In the genomic region with DNA sequence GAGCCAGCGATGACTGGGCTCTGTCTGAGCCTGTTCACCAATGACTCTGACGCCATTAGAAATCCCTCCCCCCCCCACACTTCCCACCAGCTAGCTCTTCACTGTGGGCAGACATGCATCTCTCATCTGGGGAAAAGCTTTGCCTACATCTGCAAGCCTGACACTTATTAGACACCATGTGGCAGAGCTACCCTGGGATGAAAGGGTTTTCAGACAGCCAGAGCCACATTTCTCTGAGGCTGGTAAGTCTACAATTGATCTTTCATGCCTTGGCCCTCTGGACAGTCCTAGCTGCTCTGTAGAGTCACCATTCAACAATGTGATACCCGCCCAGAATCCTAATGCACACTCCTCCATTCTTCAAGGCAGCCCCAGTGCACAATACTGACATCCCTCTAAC, we compare ENCODE assay signal across 13 mouse cellular contexts.
DNase-seq lines count a peak whose midpoint lies in the region; ATAC-seq and TF ChIP-seq lines count a peak whose summit lies in the region.
"Had no signal": no experiment of that assay in that cellular context is flagged by ENCODE, and none has a peak within 500 bp of the region (broad histone marks: within the 10 kb centered on the region; RNA-seq: fewer than 3 reads in every experiment).

No protein-coding gene starts in this region.

- H3K9me3 ChIP-seq in forebrain, embryonic 11.5 days (ENCODE audit: control insufficient read depth, low read length) = no peaks in the 10 kb centered on the region
- no peaks in the 10 kb centered on the region for H3K9me3 ChIP-seq in hindbrain, postnatal 0 days (ENCODE audit: low read length)
- H3K9me3 ChIP-seq in neural tube, embryonic 14.5 days (ENCODE audit: control insufficient read depth, low read length) = no peaks in the 10 kb centered on the region

- H3K4me3 ChIP-seq in forebrain, embryonic 11.5 days (ENCODE audit: low read depth, low read length) = no peak overlapping the region
- H3K4me3 ChIP-seq in hindbrain, postnatal 0 days (ENCODE audit: low read length) = no peak overlapping the region
- no peak overlapping the region for H3K4me3 ChIP-seq in neural tube, embryonic 14.5 days (ENCODE audit: low read depth, low read length)

- peak; percentile 52 for ATAC-seq in forebrain, embryonic 11.5 days (replicated peaks; ENCODE audit: low FRiP score)
- ATAC-seq in hindbrain, postnatal 0 days = peak; percentile 93
- ATAC-seq in neural tube, embryonic 14.5 days (ENCODE audit: low read depth) = peak; percentile 77; the same call in 1 of the 2 replicates
- no peak for ATAC-seq in activated CD4-positive, CD25-positive, alpha-beta regulatory T cell, adult 4 months

- no peak for TF ChIP-seq CTCF in hindbrain, postnatal 0 days (IDR thresholded peaks at IDR 0.05; ENCODE audit: low read depth)

- no peak overlapping the region for H3K27ac ChIP-seq in forebrain, embryonic 11.5 days (ENCODE audit: low read depth, low read length)
- H3K27ac ChIP-seq in hindbrain, postnatal 0 days = peak overlapping the region; percentile 36; the same call in 1 of the 2 replicates
- H3K27ac ChIP-seq in neural tube, embryonic 14.5 days (ENCODE audit: low read depth, low read length) = no peak overlapping the region
- H3K27ac ChIP-seq: liver, embryonic 14.5 days had no signal

- H3K4me2 ChIP-seq in forebrain, embryonic 11.5 days (ENCODE audit: low read depth, low read length, severe bottlenecking) = no peak overlapping the region
- H3K4me2 ChIP-seq in hindbrain, postnatal 0 days (ENCODE audit: low read depth, low read length) = no peak overlapping the region
- no peak overlapping the region for H3K4me2 ChIP-seq in neural tube, embryonic 14.5 days (ENCODE audit: low read depth, low read length)

- 55% methylated on average over 3 of the region's 3 CpGs for WGBS in forebrain, embryonic 11.5 days
- WGBS in hindbrain, postnatal 0 days = 45% methylated on average over 3 of the region's 3 CpGs
- WGBS in neural tube, embryonic 14.5 days = 41% methylated on average over 3 of the region's 3 CpGs

- DNase-seq in heart, adult 11 months = peak; percentile 41
- no peak for DNase-seq in heart, postnatal 14 days
- DNase-seq in forebrain, embryonic 11.5 days (ENCODE audit: low spot score) = no peak
- DNase-seq in hindbrain, postnatal 0 days (ENCODE audit: low spot score) = peak; percentile 68
- no peak for DNase-seq in lung, postnatal 36 days
- no peak for DNase-seq in c-Kit-positive CD71-positive TER-119-positive erythroid progenitor cells, embryonic 14.5 days (ENCODE audit: low spot score)
- DNase-seq: adrenal gland, postnatal 10 days; cerebellum, adult 11-12 months; kidney, postnatal 14 days; thymus, adult 18-20 months had no signal

- peaks cover 18% of the 10 kb centered on the region for H3K4me1 ChIP-seq in forebrain, embryonic 11.5 days (replicated peaks; ENCODE audit: control insufficient read depth, insufficient read depth, low read length)
- peaks cover 8% of the 10 kb centered on the region for H3K4me1 ChIP-seq in hindbrain, postnatal 0 days (ENCODE audit: insufficient read depth, low read length)
- H3K4me1 ChIP-seq in neural tube, embryonic 14.5 days (ENCODE audit: control insufficient read depth, insufficient read depth, low read length) = peaks cover 10% of the 10 kb centered on the region; the same call in 1 of the 2 replicates

- H3K36me3 ChIP-seq in forebrain, embryonic 11.5 days (ENCODE audit: control insufficient read depth, insufficient read depth, low read length) = no peaks in the 10 kb centered on the region
- no peaks in the 10 kb centered on the region for H3K36me3 ChIP-seq in hindbrain, postnatal 0 days (ENCODE audit: insufficient read depth, low read length)
- no peaks in the 10 kb centered on the region for H3K36me3 ChIP-seq in neural tube, embryonic 14.5 days (ENCODE audit: control insufficient read depth, insufficient read depth, low read length)

- H3K9ac ChIP-seq in forebrain, embryonic 11.5 days (ENCODE audit: low read length) = no peak overlapping the region
- no peak overlapping the region for H3K9ac ChIP-seq in hindbrain, postnatal 0 days (replicated peaks; ENCODE audit: low read length)
- H3K9ac ChIP-seq in neural tube, embryonic 14.5 days (replicated peaks; ENCODE audit: low read depth, low read length) = no peak overlapping the region
- H3K9ac ChIP-seq: liver, embryonic 14.5 days had no signal

- intact Hi-C loops in heart, postnatal 14 days (cut with DNase I) = no loop called here

- H3K27me3 ChIP-seq in forebrain, embryonic 11.5 days (ENCODE audit: control insufficient read depth, insufficient read depth, low read length) = no peaks in the 10 kb centered on the region; the same call in 1 of the 2 replicates
- H3K27me3 ChIP-seq in hindbrain, postnatal 0 days (ENCODE audit: insufficient read depth, low read length) = no peaks in the 10 kb centered on the region
- no peaks in the 10 kb centered on the region for H3K27me3 ChIP-seq in neural tube, embryonic 14.5 days (ENCODE audit: control insufficient read depth, insufficient read depth, low read length)

Comparison
In these comparisons a context has a peak if more than half of its experiments do, and no peak if none do; other contexts are left out.
1. DNase-seq: peak in heart, adult 11 months (single experiment) and hindbrain, postnatal 0 days (single experiment); none in heart, postnatal 14 days (0 of 2), forebrain, embryonic 11.5 days (single experiment), lung, postnatal 36 days (single experiment) and c-Kit-positive CD71-positive TER-119-positive erythroid progenitor cells, embryonic 14.5 days (single experiment).